Mouse (Mus musculus): ENCODE data around the gene Bnipl. TPM values are rescaled to one million over a fixed set of nuclear protein-coding genes. Genes with fewer than 3 reads are reported as not detected.
"Not testable (repeated sequence)": the region's sequence is repeated elsewhere in the genome, so short reads cannot be mapped to it uniquely, and the experiment has no call there.

The Bnipl gene
- total RNA-seq, 2 experiments from 2014 or later = 0.25 TPM; not detected in 1

GRCm38 (mm10) chr3:95217255-95218134 lies 33.5 kb downstream of the Bnipl start, which contains the start of gene Gabpb2:
Gene Gabpb2 (minus strand): TSS chr3:95217916.
- peak; percentile 94 to 95 for DNase-seq (ENCODE audit: low spot score in 2 of 2)

- no peak for DNase-seq (ENCODE audit: low spot score in 2 of 2)
Measured at GRCm38 (mm10) chr3:95216655-95217254, 34.2 kb downstream of the Bnipl start.

DNA sequence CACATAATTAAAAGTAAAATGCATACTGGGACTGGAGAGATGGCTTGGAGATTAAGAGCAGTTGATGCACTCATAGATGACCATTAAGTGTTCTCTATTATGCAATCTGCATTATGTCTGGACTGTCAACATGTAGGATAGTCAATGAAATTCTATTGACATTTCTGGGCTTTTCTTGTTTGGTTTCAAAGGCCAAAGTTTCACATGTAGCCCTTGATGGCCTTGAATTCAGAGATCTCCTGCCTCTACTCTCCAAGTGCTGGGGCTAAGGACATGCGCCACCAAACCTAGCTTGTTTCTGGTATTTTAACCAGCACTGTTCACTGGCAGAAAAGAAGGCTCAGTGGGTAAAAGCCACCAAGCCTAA lies 37.4 kb downstream of the Bnipl start:
- no peak for DNase-seq (ENCODE audit: low spot score in 2 of 2)

DNA sequence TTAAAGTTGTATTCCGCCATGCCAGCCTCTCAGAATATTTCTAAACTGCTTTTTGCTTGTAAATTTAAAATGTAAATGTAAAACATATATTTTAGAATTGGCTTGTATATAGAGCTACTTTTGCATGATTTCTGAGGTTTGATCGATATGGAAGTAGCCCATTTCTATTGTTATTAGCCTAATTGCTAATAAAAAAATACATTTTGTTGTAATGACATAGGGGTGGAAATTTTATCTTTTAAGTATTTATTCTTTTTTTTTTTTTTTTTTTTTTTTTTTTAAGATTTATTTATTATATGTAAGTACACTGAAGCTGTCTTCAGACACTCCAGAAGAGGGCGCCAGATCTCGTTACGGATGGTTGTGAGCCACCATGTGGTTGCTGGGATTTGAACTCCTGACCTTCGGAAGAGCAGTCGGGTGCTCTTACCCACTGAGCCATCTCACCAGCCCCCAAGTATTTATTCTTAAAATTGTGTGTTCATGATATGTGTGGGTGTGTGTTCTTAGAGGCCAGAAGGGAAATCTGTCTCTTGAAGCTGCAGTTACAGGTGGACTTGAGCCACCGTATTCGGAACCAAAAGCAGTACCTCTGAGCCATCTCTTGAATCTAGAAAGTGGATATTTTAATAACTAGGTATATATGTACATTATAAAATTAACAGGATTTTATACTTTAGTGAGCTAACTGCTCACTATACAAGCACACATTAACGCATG lies 37.9 kb downstream of the Bnipl start:
- DNase-seq (ENCODE audit: low spot score in 2 of 2) = not testable (repeated sequence)

- DNase-seq (ENCODE audit: low spot score in 2 of 2) = no peak
Measured at GRCm38 (mm10) chr3:95210585-95210984, 40.4 kb downstream of the Bnipl start.

DNA sequence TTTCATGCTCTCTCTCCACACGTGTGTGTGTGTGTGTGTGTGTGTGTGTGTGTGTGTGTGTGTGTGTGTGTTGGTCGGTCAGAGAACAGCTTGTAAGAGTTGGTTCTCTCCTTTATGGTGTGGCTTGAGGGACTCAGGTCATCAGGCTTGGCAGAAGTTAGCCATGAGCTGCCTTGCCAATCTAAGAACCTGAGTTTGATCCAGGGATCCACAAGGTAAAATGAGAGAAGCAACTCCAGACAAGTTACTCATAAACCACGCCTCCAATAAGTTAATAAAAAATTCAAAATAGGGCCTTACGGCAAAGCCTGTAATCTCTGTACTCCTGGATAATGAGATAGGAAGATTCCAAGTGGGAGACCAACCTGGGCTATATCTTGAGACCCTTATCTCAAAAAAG lies 42.7 kb downstream of the Bnipl start:
- DNase-seq (ENCODE audit: low spot score in 2 of 2) = no peak

GRCm38 (mm10) chr3:95203880-95204279 lies 47.1 kb downstream of the Bnipl start:
- DNase-seq (ENCODE audit: low spot score in 2 of 2) = no peak

- no peak for DNase-seq (ENCODE audit: low spot score in 2 of 2)
Measured at GRCm38 (mm10) chr3:95200562-95200961, 50.4 kb downstream of the Bnipl start.

GRCm38 (mm10) chr3:95200132-95200531 lies 50.9 kb downstream of the Bnipl start:
- DNase-seq (ENCODE audit: low spot score in 2 of 2) = no peak

GRCm38 (mm10) chr3:95199101-95199500 lies 51.9 kb downstream of the Bnipl start:
- no peak for DNase-seq (ENCODE audit: low spot score in 2 of 2)

GRCm38 (mm10) chr3:95195772-95196171 lies 55.2 kb downstream of the Bnipl start:
- no peak for DNase-seq (ENCODE audit: low spot score in 2 of 2)

DNA sequence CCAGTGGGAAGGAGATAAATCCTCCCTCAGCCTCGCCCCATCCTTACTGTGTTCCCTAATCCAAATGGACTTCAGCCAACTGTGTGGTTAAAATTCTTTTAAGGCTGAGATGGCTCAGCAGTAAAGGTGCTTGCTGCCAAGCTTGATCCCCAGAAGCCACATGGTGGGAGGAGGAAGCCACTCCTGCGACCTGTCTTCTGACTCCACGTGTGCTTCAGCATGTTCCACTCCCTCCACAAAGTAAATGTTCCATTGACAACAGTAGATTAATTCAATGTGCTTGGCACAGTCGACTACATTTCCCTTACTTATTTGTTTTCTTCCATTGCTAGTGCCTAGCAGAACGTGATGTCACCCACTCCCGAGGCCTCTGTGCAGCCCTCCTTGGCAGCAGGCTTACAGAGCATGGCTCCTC lies 56.3 kb downstream of the Bnipl start:
- DNase-seq (ENCODE audit: low spot score in 2 of 2) = no peak

Other genes starting within 250 kb of the Bnipl start
- 10 to 100 TPM; 26.4 to 30.8 TPM for gene Zfp687, start 235.7 kb downstream of the Bnipl start, total RNA-seq (2021)
- 100 to 1,000 TPM; 160 to 174 TPM for gene Psmd4, start 208.6 kb downstream of the Bnipl start, total RNA-seq (2021)
- 10 to 100 TPM; 34.5 to 41.9 TPM for gene Pip5k1a, start 144.3 kb downstream of the Bnipl start, total RNA-seq (2021)
- gene Vps72, start 140.2 kb downstream of the Bnipl start, total RNA-seq (2021) = 10 to 100 TPM; 44.4 to 47.7 TPM
- under 1 TPM in 1 of 2 experiments, not detected in 1; 0.85 TPM for gene Tmod4, start 126.7 kb downstream of the Bnipl start, total RNA-seq (2021)
- 10 to 100 TPM; 37.5 to 41.8 TPM for gene Scnm1, start 117.2 kb downstream of the Bnipl start, total RNA-seq (2021)
- gene Lysmd1, start 117.1 kb downstream of the Bnipl start, total RNA-seq (2021) = 10 to 100 TPM; 22.4 to 24.6 TPM
- 1 to 10 TPM; 3.0 TPM for gene Tnfaip8l2, start 108.8 kb downstream of the Bnipl start, total RNA-seq (2021)
- 10 to 100 TPM; 71.4 to 75.0 TPM for gene Sema6c, start 90.7 kb downstream of the Bnipl start, total RNA-seq (2021)
- 10 to 100 TPM; 10.1 to 10.6 TPM for gene Gabpb2, start 33.3 kb downstream of the Bnipl start, total RNA-seq (2021)
- gene Cdc42se1, start 22.5 kb downstream of the Bnipl start, total RNA-seq (2021) = 10 to 100 TPM; 79.8 to 80.1 TPM
- 100 to 1,000 TPM; 621 to 626 TPM for gene Mllt11, start 19.0 kb downstream of the Bnipl start, total RNA-seq (2021)
- under 1 TPM; 0.16 to 0.18 TPM for gene Gm128, start 9.6 kb downstream of the Bnipl start, total RNA-seq (2021)
- gene Mindy1, start 30.2 kb upstream of the Bnipl start, total RNA-seq (2021) = 10 to 100 TPM; 26.5 to 27.6 TPM
- 10 to 100 TPM; 34.9 to 36.3 TPM for gene Prune1, start 30.9 kb upstream of the Bnipl start, total RNA-seq (2021)
- gene Anxa9, start 56.0 kb upstream of the Bnipl start, total RNA-seq (2021) = under 1 TPM; 0.65 to 0.75 TPM
- gene Cers2, start 63.6 kb upstream of the Bnipl start, total RNA-seq (2021) = 10 to 100 TPM; 45.4 to 46.6 TPM
- gene Setdb1, start 106.0 kb upstream of the Bnipl start, total RNA-seq (2021) = 10 to 100 TPM; 46.0 to 47.1 TPM
- not detected for gene 4930558C23Rik, start 151.6 kb upstream of the Bnipl start, total RNA-seq (2021)
- gene Arnt, start 183.2 kb upstream of the Bnipl start, total RNA-seq (2021) = 10 to 100 TPM; 35.8 to 44.0 TPM
- gene Ctsk, start 248.1 kb upstream of the Bnipl start, total RNA-seq (2021) = 10 to 100 TPM; 10.0 to 10.3 TPM